Mouse (Mus musculus) large intestine, adult 2 months (tissue): Measurements from ENCODE around the gene Chek2. TPM values are rescaled to one million over a fixed set of nuclear protein-coding genes. Genes with fewer than 3 reads are reported as not detected.
"Not testable (repeated sequence)": the region's sequence is repeated elsewhere in the genome, so short reads cannot be mapped to it uniquely, and the experiment has no call there.

Experiments used
- DNase-seq: peaks from one replicate; pipeline ENCODE4 v3.0.0-alpha.2; 2012; ENCODE audit warnings: low read depth, low spot score
- WGBS: fragments of 180-500 bp; shearing (Covaris S2); methylation state at CpG from one replicate; pipeline ENCODE4 v1.1.7; 2018; 5-methylcytosine and 5-hydroxymethylcytosine counted together
- polyA plus RNA-seq: library from polyadenylated mRNA; depleted of rRNA; stranded (reverse); fragments of >200 nt; gene quantifications from 2 replicates; pipeline ENCODE4 v1.2.3, GENCODE M21; 2012

Chek2 gene
- polyA plus RNA-seq, 1 experiment, result 8.2 TPM

GRCm38 (mm10) chr5:110838016-110838415 is 1.8 kb upstream of the Chek2 start:
- 78% methylated on average over 5 of the region's 5 CpGs for WGBS
- not testable (repeated sequence) for DNase-seq

DNA sequence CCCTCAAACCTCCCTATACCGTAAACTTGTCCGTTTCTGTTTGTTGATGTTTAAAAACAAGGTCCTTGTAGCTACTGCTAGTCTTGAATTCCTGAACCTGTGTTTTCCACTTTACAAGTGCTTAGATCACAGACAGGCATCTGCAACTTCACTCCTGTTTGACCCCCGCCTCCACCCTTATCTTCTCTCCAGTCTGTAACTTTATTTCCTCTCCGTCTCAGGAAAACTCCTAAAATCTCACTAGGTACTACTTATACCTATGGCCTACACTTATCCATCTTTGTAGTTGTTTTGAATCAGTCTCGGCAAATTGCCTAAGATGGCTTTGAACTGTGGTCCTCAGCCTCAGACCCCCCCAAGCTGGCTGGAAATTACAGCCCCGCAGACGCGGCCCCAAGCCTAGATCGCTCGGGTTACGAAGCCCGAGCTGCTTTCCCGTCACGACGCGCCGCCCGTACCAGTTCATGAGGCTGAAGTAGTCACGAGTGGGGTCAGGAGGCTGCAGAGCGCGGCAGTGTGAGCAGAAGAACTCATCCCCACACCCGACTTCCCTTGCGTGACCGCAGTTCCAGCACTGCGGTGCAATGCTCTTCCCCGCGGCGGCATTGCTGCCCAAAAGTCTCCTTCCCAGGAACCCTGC is 621 bp upstream of the Chek2 start:
- DNase-seq, result no peak
- 3% methylated on average over 28 of the region's 28 CpGs for WGBS

- 5% methylated on average over 4 of the region's 4 CpGs for WGBS
- no peak for DNase-seq
These were observed 686 bp downstream of the Chek2 start for GRCm38 (mm10) chr5:110840465-110840864.

GRCm38 (mm10) chr5:110841046-110841862 is 1.5 kb downstream of the Chek2 start:
- WGBS, result 93% methylated on average over 14 of the region's 14 CpGs
- no peak for DNase-seq

- WGBS, result 86% methylated on average over 1 of the region's 1 CpGs
- DNase-seq, result no peak
These were observed 13.2 kb downstream of the Chek2 start for GRCm38 (mm10) chr5:110852990-110853389.

GRCm38 (mm10) chr5:110857091-110857490 is 17.3 kb downstream of the Chek2 start:
- DNase-seq, result no peak
- 83% methylated on average over 5 of the region's 5 CpGs for WGBS

- no peak for DNase-seq
- 56% methylated on average over 13 of the region's 13 CpGs for WGBS
These were observed 19.4 kb downstream of the Chek2 start for GRCm38 (mm10) chr5:110859013-110859650.

DNA sequence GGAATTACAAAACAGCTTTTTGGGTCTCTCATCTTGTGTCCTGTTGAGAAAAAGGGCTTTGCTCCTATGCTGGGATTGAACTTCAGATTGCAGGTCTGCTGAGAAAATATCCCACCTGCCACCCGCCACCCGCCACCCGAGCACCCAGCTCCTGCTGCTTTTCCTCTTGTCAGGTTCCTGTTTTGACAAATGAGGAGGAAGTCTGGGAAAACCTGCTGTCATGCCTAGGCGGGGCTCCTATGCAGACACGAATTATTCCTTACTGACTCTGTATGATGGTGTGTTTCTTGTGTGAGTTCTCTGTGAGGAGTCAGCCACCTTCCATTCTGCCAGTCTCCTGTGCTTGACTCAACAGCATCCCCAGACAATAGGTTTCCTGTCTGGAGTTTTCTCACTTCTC is 20.7 kb downstream of the Chek2 start:
- 81% methylated on average over 5 of the region's 5 CpGs for WGBS
- DNase-seq, result no peak

DNA sequence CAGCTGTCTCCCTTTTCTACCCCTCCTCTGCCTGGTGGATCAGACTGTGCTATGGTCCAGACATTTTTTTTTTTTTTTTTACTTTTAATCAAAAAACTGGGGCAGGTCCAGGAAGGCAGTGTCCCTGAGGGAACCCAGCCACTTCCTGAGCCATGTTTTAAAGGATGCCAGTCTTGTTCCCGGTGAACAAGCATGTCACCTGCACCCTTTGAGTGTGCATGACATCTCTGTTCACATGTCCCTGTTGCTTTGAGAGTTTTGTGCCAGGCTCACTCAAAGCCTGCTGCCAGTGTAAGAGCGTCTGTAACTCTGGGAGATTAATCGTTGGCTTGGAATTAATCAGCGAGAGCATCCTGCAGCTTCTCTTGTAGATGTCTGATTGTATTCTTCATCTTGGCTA is 28.7 kb downstream of the Chek2 start:
- WGBS, result 79% methylated on average over 4 of the region's 4 CpGs
- no peak for DNase-seq

DNA sequence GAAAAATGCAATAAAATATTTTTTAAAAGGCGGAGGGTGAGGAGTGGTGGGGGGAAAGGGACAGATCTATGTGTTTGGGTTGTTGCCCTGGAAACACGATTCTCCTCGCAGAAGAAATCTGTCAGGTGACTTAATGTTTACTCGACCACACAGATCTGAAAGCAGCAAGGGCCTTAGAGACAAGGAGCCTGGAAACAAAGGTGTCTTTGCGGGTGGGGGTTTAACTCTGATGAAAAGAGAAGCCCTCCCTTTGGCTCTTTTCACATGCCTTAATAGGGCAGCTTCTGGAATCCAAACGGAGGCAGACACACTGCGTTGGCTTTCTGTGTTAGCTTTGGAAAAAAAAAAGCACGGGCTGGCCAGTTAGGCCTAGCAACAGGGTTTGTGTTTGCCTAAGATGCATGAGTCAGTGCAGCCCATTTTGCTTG is 29.5 kb downstream of the Chek2 start:
- no peak for DNase-seq
- 44% methylated on average over 8 of the region's 8 CpGs for WGBS

DNA sequence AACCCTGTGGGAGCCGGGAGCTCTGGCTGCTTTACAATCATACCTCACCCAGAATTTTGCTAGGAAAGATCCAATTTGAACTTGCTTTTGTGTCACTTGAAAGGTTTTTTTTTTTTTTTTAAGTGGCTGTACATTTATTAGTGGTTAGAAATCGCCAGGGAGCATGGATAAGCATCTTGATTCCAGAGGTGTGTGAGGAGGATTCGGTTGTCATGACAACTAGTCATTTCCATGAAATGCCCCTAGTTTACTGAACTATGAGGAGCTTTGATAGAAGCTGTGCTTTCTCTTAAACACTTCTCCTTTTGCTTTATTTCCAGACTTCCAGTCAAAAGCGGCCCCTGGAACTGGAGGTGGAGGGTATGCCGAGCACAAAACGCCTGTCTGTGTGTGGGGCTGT is 33.4 kb downstream of the Chek2 start:
- WGBS, result 96% methylated on average over 6 of the region's 6 CpGs
- no peak for DNase-seq

GRCm38 (mm10) chr5:110874711-110875110 is 34.9 kb downstream of the Chek2 start:
- DNase-seq, result no peak

DNA sequence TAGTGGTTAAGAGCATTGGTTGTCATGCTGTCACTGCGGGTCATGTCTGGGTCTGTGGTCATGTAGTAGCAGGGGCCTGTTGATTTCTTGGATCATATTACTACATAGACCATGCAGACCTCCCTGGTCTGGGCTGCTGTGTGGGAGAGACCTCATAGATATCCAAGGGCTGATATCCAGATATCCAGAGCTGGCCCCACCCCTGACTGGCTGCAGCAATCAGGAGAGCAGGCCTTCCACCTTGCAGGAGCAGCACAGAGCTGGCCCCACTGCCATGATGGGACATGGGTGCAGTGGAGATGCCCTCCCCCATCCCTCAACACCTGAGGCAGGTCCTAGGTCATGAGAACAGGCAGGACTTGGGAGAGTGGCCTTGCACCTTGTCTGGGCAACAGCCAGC is 35.5 kb downstream of the Chek2 start:
- DNase-seq, result no peak

GRCm38 (mm10) chr5:110877666-110878505 is 38.1 kb downstream of the Chek2 start:
- no peak for DNase-seq
- 90% methylated on average over 5 of the region's 5 CpGs for WGBS

More for the DNA sequence above, 35.5 kb downstream of the Chek2 start:
- WGBS, result 97% methylated on average over 1 of the region's 1 CpGs

GRCm38 (mm10) chr5:110878526-110878925 is 38.7 kb downstream of the Chek2 start:
- DNase-seq, result not testable (repeated sequence)
- 100% methylated on average over 1 of the region's 1 CpGs for WGBS

DNA sequence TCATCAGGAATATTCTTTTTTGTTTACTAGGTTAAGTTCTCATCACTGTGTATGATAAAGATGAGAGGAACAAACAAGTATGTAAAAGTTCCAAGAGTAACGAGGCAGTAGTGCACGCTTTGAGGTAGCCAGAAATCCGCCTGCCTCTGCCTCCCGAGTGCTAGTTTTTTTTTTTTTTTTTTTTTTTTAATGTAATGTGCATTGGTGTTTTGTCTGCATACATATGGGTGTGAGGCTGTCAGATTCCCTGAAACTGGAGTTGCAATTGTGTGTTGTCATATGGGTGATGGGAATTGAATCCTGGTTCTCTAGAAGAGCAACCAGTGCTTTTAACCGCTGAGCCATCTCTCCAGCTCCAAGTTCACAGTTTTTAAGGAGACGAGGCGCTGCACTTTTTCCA is 39.3 kb downstream of the Chek2 start:
- 73% methylated on average over 7 of the region's 7 CpGs for WGBS
- DNase-seq, result no peak

- 2% methylated on average over 95 of the region's 101 CpGs for WGBS
- DNase-seq, result no peak
These were observed 40.0 kb downstream of the Chek2 start, which contains the start of gene Ttc28 for GRCm38 (mm10) chr5:110879584-110880374. TSS of gene Ttc28 (plus strand) at chr5:110879803.

- DNase-seq, result no peak
- 83% methylated on average over 4 of the region's 4 CpGs for WGBS
These were observed 48.8 kb downstream of the Chek2 start for GRCm38 (mm10) chr5:110888596-110888995.

DNA sequence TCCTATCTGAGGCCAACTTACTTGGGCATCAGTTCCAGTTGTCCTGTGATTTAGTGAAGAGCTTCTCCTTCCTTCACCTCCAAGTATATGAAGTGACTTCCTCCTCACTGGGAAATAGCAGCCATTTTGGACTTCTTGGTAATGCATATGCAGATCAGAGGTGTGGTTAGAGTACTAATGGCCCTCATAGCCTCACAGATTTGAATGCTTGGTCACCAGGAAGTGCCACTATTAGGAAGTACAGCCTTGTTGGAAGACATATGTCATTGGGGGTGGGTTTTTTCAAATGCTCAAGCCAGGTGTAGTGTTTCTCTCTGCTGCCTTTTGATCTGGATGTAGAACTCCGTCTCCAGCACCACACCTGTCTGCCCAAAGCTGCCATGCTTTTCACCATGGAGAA is 50.2 kb downstream of the Chek2 start:
- WGBS, result 74% methylated on average over 1 of the region's 1 CpGs
- DNase-seq, result no peak
